Mouse (Mus musculus) intestine, embryonic 16.5 days (tissue): ENCODE measurements around the gene N6amt1. TPM values are rescaled to one million over a fixed set of nuclear protein-coding genes. Genes with fewer than 3 reads are reported as not detected.

Experiments used
- ATAC-seq: fragments of 200-750 bp; cut with Nextera tagmentation; 2 replicates; pipeline ENCODE4 v1.8.0; 2017; ENCODE audit warnings: moderate TSS enrichment, moderate library complexity
- H3K27ac ChIP-seq: fragments of 300-500 bp; sonication (generic); 2 replicates; pipeline ENCODE4 v1.5.1; 2014; ENCODE audit warnings: mild to moderate bottlenecking, low read length
- H3K27me3 ChIP-seq: fragments of 300-500 bp; sonication (generic); replicated peaks from 2 replicates; pipeline ENCODE4 v1.6.1; 2014; ENCODE audit warnings: low read length, control low read depth, mixed read lengths; ENCODE audit not compliant: control insufficient read depth, insufficient read depth
- H3K36me3 ChIP-seq: fragments of 300-500 bp; sonication (generic); 2 replicates; pipeline ENCODE4 v1.6.1; 2014; ENCODE audit warnings: low read length, control low read depth; ENCODE audit not compliant: control insufficient read depth, insufficient read depth
- H3K4me1 ChIP-seq: fragments of 300-500 bp; sonication (generic); 2 replicates; pipeline ENCODE4 v1.6.1; 2014; ENCODE audit warnings: low read length, control low read depth, mixed read lengths; ENCODE audit not compliant: control insufficient read depth, insufficient read depth
- H3K4me2 ChIP-seq: fragments of 300-500 bp; sonication (generic); 2 replicates; pipeline ENCODE4 v1.6.1; 2014; ENCODE audit warnings: low read depth, low read length, control low read depth
- H3K4me3 ChIP-seq: fragments of 300-500 bp; sonication (generic); 2 replicates; pipeline ENCODE4 v1.5.1; 2014; ENCODE audit warnings: mild to moderate bottlenecking, low read length
- H3K9ac ChIP-seq: fragments of 300-500 bp; sonication (generic); 2 replicates; pipeline ENCODE4 v1.6.1; 2014; ENCODE audit warnings: low read depth, low read length
- H3K9me3 ChIP-seq: fragments of 300-500 bp; sonication (generic); 2 replicates; pipeline ENCODE4 v1.6.1; 2016; ENCODE audit warnings: low read length, control low read depth; ENCODE audit not compliant: control insufficient read depth
- WGBS: fragments of 180-500 bp; shearing (Covaris S2); extraction: QIAGEN DNeasy Blood & Tissue Kit; methylation state at CpG from one replicate; pipeline ENCODE4 v1.1.7; 2014; 5-methylcytosine and 5-hydroxymethylcytosine counted together
- polyA plus RNA-seq: library from polyadenylated mRNA; unstranded; fragments of >200 nt; fragmentation: Nextera tagmentation; extraction: Ambion mirVana; gene quantifications from 2 replicates; pipeline ENCODE4 v1.2.1, GENCODE M21; 2015

N6amt1 gene
- polyA plus RNA-seq, 1 experiment from 2014 or later = 20.4 TPM

- no peaks in the 10 kb centered on the region for H3K27me3 ChIP-seq
- H3K4me1 ChIP-seq = 0 out of 2 replicates have a peak, but pooled peaks cover 4% of the 10 kb centered on the region
- H3K4me3 ChIP-seq = no peak overlapping the region
- H3K27ac ChIP-seq = no peak overlapping the region
- no peaks in the 10 kb centered on the region for H3K9me3 ChIP-seq
- no peak overlapping the region for H3K4me2 ChIP-seq
- no peaks in the 10 kb centered on the region for H3K36me3 ChIP-seq
- WGBS = 62% methylated on average over 10 of the region's 10 CpGs
- no peak overlapping the region for H3K9ac ChIP-seq
- no peak for ATAC-seq
Observed at GRCm38 (mm10) chr16:87366035-87366434, 12.1 kb downstream of the N6amt1 start.

- Histone ChIP-seq H3K9ac (no peak overlapping the region), H3K4me1 (0 out of 2 replicates have a peak, but pooled peaks cover 4% of the 10 kb centered on the region), H3K27me3 (no peaks in the 10 kb centered on the region), H3K27ac (no peak overlapping the region), H3K9me3 (no peaks in the 10 kb centered on the region), H3K36me3 (no peaks in the 10 kb centered on the region), H3K4me3 (no peak overlapping the region), H3K4me2 (no peak overlapping the region)
- WGBS = 86% methylated on average over 6 of the region's 6 CpGs
- no peak for ATAC-seq
Observed at GRCm38 (mm10) chr16:87366445-87366844, 12.5 kb downstream of the N6amt1 start.

- Histone ChIP-seq H3K9me3 (no peaks in the 10 kb centered on the region), H3K27ac (no peak overlapping the region), H3K4me1 (no peaks in the 10 kb centered on the region), H3K9ac (no peak overlapping the region), H3K36me3 (peaks cover 20% of the 10 kb centered on the region), H3K27me3 (no peaks in the 10 kb centered on the region), H3K4me2 (no peak overlapping the region), H3K4me3 (no peak overlapping the region)
- no peak for ATAC-seq
- 95% methylated on average over 2 of the region's 2 CpGs for WGBS
Observed at GRCm38 (mm10) chr16:87382996-87383395, 29.0 kb downstream of the N6amt1 start.

- no peak overlapping the region for H3K4me3 ChIP-seq
- no peak overlapping the region for H3K27ac ChIP-seq
- H3K27me3 ChIP-seq = no peaks in the 10 kb centered on the region
- no peak overlapping the region for H3K4me2 ChIP-seq
- H3K36me3 ChIP-seq = peaks cover 14% of the 10 kb centered on the region
- no peak overlapping the region for H3K9ac ChIP-seq
- H3K9me3 ChIP-seq = no peaks in the 10 kb centered on the region
- WGBS = 84% methylated on average over 2 of the region's 2 CpGs
- no peak for ATAC-seq
- no peaks in the 10 kb centered on the region for H3K4me1 ChIP-seq
Observed at GRCm38 (mm10) chr16:87384366-87384765, 30.4 kb downstream of the N6amt1 start.

- Histone ChIP-seq H3K9me3 (no peaks in the 10 kb centered on the region), H3K4me1 (no peaks in the 10 kb centered on the region), H3K36me3 (peaks cover 4% of the 10 kb centered on the region), H3K4me3 (no peak overlapping the region), H3K27me3 (no peaks in the 10 kb centered on the region), H3K27ac (no peak overlapping the region), H3K9ac (no peak overlapping the region), H3K4me2 (no peak overlapping the region)
- ATAC-seq = no peak
- 98% methylated on average over 3 of the region's 3 CpGs for WGBS
Observed at GRCm38 (mm10) chr16:87387444-87387977, 33.5 kb downstream of the N6amt1 start.

GRCm38 (mm10) chr16:87393813-87394548, 40.0 kb downstream of the N6amt1 start:
- H3K9ac ChIP-seq = no peak overlapping the region
- H3K27ac ChIP-seq = no peak overlapping the region
- ATAC-seq = peak; percentile 78
- H3K4me2 ChIP-seq = no peak overlapping the region
- H3K4me1 ChIP-seq = no peaks in the 10 kb centered on the region
- no peaks in the 10 kb centered on the region for H3K9me3 ChIP-seq
- H3K4me3 ChIP-seq = no peak overlapping the region
- 48% methylated on average over 16 of the region's 16 CpGs for WGBS
- no peaks in the 10 kb centered on the region for H3K27me3 ChIP-seq
- H3K36me3 ChIP-seq = 0 out of 2 replicates have a peak, but pooled peaks cover 3% of the 10 kb centered on the region

GRCm38 (mm10) chr16:87405001-87405400, 51.0 kb downstream of the N6amt1 start:
- WGBS = 85% methylated on average over 3 of the region's 3 CpGs

More at GRCm38 (mm10) chr16:87405001-87405400, 51.0 kb downstream of the N6amt1 start:
- H3K36me3 ChIP-seq = peaks cover 19% of the 10 kb centered on the region; the same call in 1 of the 2 replicates
- no peaks in the 10 kb centered on the region for H3K27me3 ChIP-seq
- no peak overlapping the region for H3K9ac ChIP-seq
- H3K27ac ChIP-seq = no peak overlapping the region
- no peak overlapping the region for H3K4me3 ChIP-seq
- no peaks in the 10 kb centered on the region for H3K9me3 ChIP-seq
- H3K4me2 ChIP-seq = no peak overlapping the region
- H3K4me1 ChIP-seq = no peaks in the 10 kb centered on the region
- ATAC-seq = peak; percentile 71; the same call in 1 of the 2 replicates

Other genes with a start within 250 kb of the N6amt1 start
- gene Ltn1, start 78.4 kb downstream of the N6amt1 start, polyA plus RNA-seq = 19.3 and 20.5 TPM in 2 replicates
- 15.2 and 17.4 TPM in 2 replicates for gene Rwdd2b, start 86.4 kb downstream of the N6amt1 start, polyA plus RNA-seq
- gene Usp16, start 100.5 kb downstream of the N6amt1 start, polyA plus RNA-seq = 33.7 and 35.4 TPM in 2 replicates
- gene Cct8, start 141.7 kb downstream of the N6amt1 start, polyA plus RNA-seq = 357 and 397 TPM in 2 replicates
- gene Map3k7cl, start 199.1 kb downstream of the N6amt1 start, polyA plus RNA-seq = 0.21 and 0.44 TPM in 2 replicates